Mouse (Mus musculus) lung, postnatal 14 days (tissue): Measurements from ENCODE around the gene Yipf6.
"Not testable (repeated sequence)": the region's sequence is repeated elsewhere in the genome, so short reads cannot be mapped to it uniquely, and the experiment has no call there.

ENCODE experiments used
- DNase-seq: peaks from one replicate; pipeline ENCODE4 v3.0.0; 2021

The Yipf6 gene

DNA sequence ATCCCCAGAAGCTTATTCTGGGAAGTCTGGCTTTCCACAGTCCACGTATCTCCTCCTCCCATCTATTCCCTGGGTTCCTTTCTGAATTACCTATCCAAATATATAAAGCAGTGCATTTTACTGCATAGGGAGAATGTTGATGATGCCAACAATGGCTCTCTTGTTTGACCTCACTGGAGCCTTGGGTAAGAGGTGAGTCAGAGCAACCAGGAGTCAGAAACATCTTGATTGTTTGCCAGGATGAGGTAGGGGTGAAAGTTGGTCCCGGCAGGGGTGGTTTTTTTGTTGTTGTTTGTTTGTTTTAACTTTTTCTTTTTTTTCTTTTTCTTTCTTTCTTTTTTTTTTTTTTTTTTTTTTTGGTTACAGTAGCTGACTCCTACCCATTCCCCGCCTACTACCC, at the start of gene Yipf6:
Gene Yipf6, plus strand, starts transcription at position 216 of the 400 bp plus-strand sequence.
- DNase-seq, result no peak

DNA sequence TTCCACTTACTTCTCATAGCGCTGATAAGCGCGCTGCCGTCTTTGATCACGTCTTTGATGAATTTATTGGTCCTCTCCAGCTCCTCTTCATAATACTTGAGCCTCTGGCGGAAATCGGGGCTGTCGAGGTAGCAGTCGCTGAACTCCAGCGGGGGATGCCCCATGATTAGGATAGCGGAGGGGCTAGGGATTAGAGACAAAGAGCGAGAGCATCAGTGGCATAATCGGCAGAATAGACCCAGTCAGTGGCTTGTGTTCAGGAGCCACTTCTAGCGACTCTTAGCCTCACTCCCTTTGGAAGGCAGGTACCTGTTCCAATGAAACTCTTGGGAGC, 46.1 kb upstream of the Yipf6 start:
- DNase-seq, result peak; percentile 2

DNA sequence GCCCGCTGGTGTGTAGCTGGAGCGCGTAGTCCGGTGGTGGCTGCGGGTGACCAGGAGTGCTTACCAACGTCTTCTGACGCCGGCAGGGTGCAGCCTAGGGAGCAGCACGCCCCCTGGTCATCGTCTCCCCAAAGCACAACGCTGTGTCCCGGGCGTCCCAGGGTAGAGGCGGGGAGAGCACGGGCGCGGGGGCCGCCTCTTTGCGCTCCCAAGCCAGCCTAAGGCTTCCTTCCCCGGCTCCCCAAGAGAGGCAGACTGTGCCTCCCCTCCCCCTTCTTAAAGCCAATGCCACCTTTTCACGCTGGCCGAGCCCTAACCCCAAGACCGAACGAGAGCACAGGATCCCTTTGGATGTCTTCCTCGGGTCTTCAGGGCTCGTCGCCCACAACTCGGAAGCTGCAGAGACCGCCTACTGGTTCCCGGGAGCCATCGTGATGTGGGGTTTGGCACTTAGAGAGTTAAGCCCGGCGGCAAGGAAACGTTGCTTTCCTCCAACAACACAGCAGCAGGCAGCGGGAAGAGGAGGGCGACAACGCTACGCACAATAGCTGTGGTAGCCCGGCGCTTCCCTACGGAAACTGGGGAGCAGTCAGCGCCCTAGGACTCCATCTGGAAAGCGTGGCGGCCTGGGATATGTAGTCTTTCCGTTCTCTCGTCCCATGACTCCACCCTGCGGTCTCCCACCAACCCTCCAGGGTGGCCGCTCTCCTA, 45.6 kb upstream of the Yipf6 start, which contains the start of gene Ophn1:
Gene Ophn1, minus strand, starts transcription at position 620 of the 711 bp plus-strand sequence.
- DNase-seq, result peak; percentile 68

DNA sequence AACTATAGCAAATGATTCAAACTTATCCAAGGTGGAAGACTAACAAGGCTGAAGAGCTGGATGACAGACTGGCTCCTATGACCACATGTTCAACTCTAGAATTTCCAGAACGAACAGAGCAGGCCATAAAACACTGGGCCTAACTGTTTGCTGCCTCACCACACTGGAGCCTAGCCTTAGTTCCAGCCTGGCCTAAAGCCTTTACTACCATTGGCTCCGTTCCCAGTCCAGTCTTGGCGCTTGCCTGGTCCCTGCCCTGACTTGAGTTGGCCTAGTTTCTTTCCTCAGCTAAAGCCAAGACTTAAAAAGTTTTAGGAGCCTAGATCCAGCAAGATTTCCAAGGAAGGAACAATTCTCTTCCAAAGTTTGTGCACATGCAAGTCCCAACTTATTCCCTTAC, 37.8 kb upstream of the Yipf6 start:
- DNase-seq, result peak; percentile 37

DNA sequence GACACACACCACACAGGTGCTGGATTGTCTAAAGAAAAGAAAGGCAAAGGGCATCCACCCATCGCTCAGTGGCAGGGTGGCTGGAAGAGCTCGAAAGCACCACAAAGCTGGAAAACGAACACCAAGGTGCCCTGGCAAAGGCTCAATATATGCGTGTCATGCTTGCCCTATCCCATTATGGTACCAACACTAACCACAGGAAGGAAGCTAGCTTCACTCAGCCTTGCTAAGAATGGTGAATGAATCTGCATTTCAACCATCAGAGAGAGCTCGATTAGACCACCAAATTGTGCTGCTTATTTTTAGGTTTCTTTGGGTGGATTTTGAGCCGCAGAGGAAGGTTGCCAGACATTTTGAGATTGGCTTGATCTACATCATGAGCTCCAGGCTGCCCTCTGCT, 31.9 kb upstream of the Yipf6 start:
- no peak for DNase-seq

DNA sequence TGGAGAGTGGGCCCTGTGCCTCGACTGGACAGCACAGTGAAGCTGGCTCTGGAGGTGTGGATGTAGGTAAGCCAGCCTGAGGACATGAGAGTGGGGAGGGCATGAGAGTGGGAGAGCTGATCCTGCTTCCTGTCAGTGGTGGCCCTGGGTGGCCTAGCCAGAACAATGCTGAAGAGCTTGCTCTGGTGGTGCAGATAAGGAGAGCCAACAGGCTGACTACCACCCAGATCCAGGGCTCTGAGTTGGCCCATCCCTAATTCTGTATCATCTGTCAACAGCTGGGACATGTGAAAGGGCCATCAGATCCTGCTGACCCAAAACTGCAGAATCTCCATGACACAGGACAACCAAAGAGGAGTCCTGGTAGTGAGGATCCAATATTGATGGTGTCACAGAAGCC, 27.2 kb upstream of the Yipf6 start:
- no peak for DNase-seq

DNA sequence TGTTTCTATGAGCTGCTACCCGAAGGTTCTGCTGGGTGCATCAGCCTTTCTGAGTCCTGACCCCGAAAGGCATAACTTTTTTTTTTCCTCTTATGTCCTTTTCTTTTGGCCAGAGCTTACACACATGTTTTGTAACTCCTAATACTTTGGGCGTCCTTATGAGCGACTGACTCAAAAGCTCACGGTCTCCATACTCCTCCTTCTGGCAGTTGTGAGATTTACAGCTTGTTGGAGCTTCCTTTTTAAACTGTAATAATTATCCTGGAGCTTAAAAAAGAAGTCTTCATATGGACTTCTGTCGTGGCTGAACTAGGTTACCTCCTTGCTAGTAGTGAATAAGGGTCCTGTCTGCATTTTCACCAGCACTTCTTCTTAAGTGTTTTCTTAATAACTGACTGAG, 16.7 kb upstream of the Yipf6 start:
- DNase-seq, result peak; percentile 52

DNA sequence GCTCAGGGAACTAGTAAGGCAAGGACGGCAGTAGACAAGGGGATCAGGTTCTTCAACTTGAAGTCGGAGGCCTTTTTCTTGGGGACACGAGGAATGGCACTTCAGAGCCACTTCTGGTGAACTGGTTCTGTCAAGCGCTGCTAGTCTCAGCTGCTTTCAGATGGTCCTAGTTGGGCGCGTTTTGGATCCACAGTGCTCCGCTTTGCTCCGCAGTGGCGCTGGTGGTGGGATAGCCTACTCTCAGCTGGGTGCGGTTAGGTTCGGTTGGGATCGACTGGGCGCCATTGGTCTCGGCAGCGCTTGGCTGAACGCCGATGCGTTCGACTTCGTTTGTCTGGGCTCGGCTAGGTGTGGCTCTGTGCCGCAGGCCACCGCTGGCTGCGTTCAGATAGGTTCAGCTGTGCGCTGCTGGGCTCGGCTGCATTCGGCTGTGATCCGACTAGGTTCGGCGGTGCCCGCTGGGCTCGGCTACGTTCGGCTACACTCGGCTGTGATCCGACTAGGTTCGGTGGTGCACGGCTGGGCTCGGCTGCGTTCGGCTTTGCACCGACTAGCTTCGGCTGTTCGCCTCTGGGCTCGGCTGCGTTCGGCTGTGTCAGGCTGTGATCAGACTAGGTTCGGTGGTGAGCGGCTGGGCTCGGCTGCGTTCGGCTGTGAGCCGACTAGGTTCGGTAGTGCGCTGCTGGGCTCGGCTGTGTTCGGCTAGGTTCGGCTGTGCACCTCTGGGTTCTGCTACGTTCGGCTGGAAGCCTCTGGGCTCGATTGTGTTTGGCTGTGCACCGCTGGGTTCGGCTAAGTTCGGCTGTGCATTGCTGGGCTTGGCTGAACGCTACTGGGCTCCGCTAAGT, 815 bp downstream of the Yipf6 start:
- peak; percentile 94 for DNase-seq

DNA sequence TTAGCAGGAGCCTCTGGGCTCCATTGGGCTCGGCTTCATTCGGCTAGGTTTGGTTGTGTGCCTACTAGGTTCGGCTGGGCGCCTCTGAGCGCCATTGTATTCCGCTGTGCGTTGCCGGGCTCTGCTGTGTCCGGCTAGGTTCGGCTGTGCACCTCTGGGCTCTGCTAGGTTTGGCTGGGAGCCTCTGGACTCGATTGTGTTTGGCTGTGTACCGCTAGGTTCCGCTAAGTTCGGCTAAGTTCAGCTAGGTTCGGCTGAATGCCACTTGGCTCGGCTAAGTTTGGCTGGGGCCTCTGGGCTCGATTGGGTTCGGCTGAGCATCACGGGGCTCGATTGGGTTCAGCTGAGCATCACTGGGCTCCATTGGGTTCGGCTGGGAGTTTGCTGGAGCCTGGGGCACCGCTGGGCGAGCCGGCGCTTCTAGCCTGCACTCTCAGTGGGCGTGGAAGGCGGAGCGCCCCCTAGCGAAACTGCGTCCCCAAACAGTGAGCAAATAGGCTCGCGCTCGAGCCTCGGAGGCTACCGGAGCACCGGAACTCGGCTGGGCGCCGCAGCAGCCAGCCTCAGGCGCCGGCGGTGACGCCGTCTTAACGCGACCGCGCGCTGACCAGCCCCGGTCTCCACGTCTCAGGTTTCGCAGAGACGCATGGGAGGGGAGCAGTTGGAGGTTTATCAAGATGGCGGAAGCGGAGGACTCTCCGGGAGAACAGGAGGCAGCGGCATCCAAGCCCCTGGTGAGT, 1.6 kb downstream of the Yipf6 start:
- DNase-seq, result peak; percentile 94

DNA sequence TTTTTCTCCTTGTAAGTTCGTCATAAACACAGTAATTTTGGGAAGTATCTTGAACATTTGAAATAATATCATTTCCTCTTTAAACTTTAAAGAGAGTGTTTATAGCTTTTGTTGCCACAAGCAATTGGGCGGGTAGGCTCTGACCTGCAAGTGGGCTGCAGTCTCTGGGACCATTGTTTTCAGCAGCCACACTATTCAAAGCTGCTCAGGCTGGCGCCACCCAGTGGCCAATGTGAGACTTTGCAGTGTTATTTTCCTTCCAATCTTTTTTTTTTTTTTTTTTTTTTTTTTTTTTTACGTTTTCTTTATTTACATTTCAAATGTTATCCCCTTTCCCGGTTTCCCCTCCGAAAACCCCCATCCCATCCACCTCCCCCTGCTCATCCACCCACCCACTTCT, 17.8 kb downstream of the Yipf6 start:
- DNase-seq, result peak; percentile 12

DNA sequence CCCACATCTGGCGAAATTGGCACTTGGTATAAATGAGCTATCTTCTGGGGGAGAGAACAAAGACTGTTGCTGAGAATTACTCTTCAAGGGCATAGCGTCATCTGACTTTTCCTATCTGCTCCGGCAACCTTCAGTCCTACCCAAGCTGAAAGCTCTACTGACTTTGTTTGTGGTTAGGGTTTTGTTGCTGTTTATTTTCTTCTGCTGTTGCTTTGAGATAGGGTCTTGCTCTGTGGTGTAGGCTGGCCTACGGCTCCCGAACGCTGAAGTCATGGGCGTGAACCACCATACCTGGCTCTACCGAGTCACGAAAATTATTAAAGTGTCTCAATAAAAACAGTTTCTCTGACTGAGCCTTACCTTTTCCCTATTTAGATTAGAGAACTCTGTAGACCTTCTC, 22.2 kb downstream of the Yipf6 start:
- no peak for DNase-seq

DNA sequence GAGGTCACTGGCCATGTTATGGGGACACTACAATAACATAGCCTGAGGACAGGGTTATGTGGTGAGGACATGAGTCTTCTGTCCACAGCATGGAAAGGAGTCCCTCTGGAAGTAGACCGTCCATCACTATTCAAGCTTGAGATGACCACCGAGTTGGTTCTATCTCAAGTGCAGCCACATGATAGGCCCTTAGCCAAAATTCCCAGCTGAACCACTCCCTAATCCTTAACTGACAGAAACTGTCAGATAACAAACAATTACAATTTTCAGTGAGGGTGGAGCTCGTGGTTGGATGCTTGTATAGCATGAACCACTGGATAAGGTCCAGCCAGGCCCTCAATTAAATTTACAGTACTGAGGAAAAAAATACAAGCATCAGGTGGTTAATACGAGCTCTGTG, 22.9 kb downstream of the Yipf6 start:
- DNase-seq, result no peak

DNA sequence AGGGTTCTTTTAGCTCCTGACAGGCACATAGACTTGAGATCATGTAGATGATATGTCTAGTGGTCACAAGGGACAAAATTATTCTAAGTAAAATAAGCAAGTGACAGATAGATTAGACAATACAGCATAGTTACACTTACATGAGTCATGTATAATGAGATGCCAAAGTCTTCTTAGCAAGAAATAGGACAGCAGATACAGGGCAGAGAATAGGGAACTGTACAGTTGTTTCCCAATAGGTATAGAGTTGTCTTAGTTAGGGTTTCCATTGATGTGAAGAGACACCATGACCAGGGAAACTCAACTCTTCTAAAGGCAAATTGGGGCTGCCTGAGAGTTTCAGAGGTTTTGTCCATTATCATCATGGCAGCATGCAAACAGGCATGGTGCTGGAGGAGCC, 27.6 kb downstream of the Yipf6 start:
- no peak for DNase-seq

DNA sequence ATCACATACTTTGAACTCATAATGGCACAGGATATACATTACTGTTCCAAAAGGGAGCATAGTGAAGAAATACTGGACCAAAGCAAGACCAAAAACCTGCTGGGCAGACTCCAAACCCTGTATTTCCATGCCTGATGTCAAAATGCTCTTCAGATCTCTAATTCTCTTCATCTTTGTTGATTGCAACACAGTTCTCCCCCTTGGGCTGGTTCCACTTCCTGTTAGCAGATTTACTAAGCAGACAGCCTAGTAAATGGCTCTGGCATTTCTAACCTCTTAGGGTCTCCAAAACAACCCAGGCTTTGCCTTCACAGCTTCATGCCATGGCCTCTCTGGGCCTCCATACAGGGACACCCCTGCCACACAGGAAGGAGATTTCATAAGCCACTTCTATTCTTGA, 28.4 kb downstream of the Yipf6 start:
- DNase-seq, result no peak

DNA sequence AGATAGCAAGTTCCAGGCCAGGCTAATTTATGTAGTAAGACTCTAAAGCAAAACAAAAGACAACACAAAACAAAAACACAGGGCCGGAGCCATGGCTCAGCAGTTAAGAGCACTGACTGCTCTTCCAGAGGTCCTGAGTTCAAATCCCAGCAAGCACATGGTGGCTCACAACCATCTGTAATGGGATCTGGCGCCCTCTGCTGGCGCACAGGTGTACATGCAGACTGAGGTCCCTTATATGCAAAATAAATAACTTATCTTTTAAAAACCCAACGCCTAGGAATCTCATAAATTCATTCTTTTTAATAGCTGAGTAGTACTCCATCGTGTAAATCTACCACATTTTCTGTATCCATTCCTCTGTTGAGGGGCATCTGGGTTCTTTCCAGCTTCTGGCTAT, 50.5 kb downstream of the Yipf6 start:
- not testable (repeated sequence) for DNase-seq

DNA sequence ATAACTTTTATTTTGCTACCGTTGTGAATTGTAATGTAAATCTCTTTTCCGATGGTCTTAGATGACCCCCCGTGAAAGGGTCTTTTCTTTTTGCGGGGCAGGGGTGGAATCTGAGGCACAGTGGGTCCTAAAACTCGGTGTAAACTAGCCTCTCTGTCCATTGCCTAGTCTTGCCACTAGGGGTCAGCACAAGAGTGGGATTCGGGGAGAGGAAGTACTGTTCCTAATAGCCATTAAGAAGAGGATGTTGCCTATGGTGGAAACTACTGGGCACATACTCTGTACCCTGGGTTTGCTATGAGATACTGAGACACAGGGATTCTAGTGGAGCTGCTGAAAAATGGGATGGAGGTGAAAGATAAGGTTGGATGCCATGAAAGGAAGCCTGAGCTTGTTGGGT, 53.5 kb downstream of the Yipf6 start:
- DNase-seq, result peak; percentile 76
